Mouse (Mus musculus) thymus, postnatal 36 days (tissue): Measurements from ENCODE around the gene Lrmda.

Experiments
- DNase-seq, 2 experiments: peaks; one replicate each; pipeline ENCODE4 v3.0.0; 2022; ENCODE audit warnings: mixed read lengths in 2 of 2

The Lrmda gene

GRCm38 (mm10) chr14:22343357-22343756 lies 323.8 kb downstream of the Lrmda start:
- DNase-seq: no peak

- no peak for DNase-seq
Observed at GRCm38 (mm10) chr14:22345248-22345647, 325.7 kb downstream of the Lrmda start.

- DNase-seq: no peak
Observed at GRCm38 (mm10) chr14:22353626-22354025, 334.1 kb downstream of the Lrmda start.

GRCm38 (mm10) chr14:22354769-22355574 lies 335.5 kb downstream of the Lrmda start:
- no peak for DNase-seq

GRCm38 (mm10) chr14:22357991-22358503 lies 338.5 kb downstream of the Lrmda start:
- DNase-seq: no peak

- no peak for DNase-seq
Observed at GRCm38 (mm10) chr14:22364010-22364748, 344.7 kb downstream of the Lrmda start.

- no peak for DNase-seq
Observed at GRCm38 (mm10) chr14:22364771-22365355, 345.4 kb downstream of the Lrmda start.

- no peak for DNase-seq
Observed at GRCm38 (mm10) chr14:22367615-22368014, 348.1 kb downstream of the Lrmda start.

GRCm38 (mm10) chr14:22371136-22371535 lies 351.6 kb downstream of the Lrmda start:
- no peak for DNase-seq

- DNase-seq: no peak
Observed at GRCm38 (mm10) chr14:22372666-22373360, 353.3 kb downstream of the Lrmda start.

GRCm38 (mm10) chr14:22373361-22373745 lies 353.8 kb downstream of the Lrmda start:
- no peak for DNase-seq

GRCm38 (mm10) chr14:22377148-22377547 lies 357.6 kb downstream of the Lrmda start:
- DNase-seq: no peak

- DNase-seq: no peak
Observed at GRCm38 (mm10) chr14:22382101-22382500, 362.6 kb downstream of the Lrmda start.

GRCm38 (mm10) chr14:22393616-22394015 lies 374.1 kb downstream of the Lrmda start:
- DNase-seq: no peak

GRCm38 (mm10) chr14:22402411-22402810 lies 382.9 kb downstream of the Lrmda start:
- DNase-seq: no peak

- no peak for DNase-seq
Observed at GRCm38 (mm10) chr14:22406623-22407022, 387.1 kb downstream of the Lrmda start.

GRCm38 (mm10) chr14:22410826-22411225 lies 391.3 kb downstream of the Lrmda start:
- DNase-seq: no peak

- DNase-seq: no peak
Observed at GRCm38 (mm10) chr14:22413220-22413619, 393.7 kb downstream of the Lrmda start.

GRCm38 (mm10) chr14:22417706-22418105 lies 398.2 kb downstream of the Lrmda start:
- no peak for DNase-seq

GRCm38 (mm10) chr14:22421668-22422067 lies 402.2 kb downstream of the Lrmda start:
- no peak for DNase-seq

GRCm38 (mm10) chr14:22425018-22425534 lies 405.6 kb downstream of the Lrmda start:
- no peak for DNase-seq

- DNase-seq: no peak
Observed at GRCm38 (mm10) chr14:22435441-22435840, 415.9 kb downstream of the Lrmda start.
